Mouse (Mus musculus): ENCODE data around the gene Urm1. TPM values are rescaled to one million over a fixed set of nuclear protein-coding genes. Genes with fewer than 3 reads are reported as not detected.
"Not testable (repeated sequence)": the region's sequence is repeated elsewhere in the genome, so short reads cannot be mapped to it uniquely, and the experiment has no call there.

Urm1 gene
- total RNA-seq, 2 experiments from 2014 or later, result 48.0 to 56.8 TPM

GRCm38 (mm10) chr2:29857967-29858366, 38.1 kb downstream of the Urm1 start:
- DNase-seq (ENCODE audit: extremely low spot score in 1 of 2, low spot score in 1 of 2), result no peak

GRCm38 (mm10) chr2:29858748-29859473, 39.0 kb downstream of the Urm1 start:
- DNase-seq (ENCODE audit: extremely low spot score in 1 of 2, low spot score in 1 of 2), result peak in 1 of 2 experiments; percentile 62

- no peak for DNase-seq (ENCODE audit: extremely low spot score in 1 of 2, low spot score in 1 of 2)
Measured at GRCm38 (mm10) chr2:29865125-29865524, 45.2 kb downstream of the Urm1 start.

GRCm38 (mm10) chr2:29868949-29869645, 49.2 kb downstream of the Urm1 start, which contains the start of gene Cercam:
Cercam (plus strand) TSS chr2:29869164.
- DNase-seq (ENCODE audit: extremely low spot score in 1 of 2, low spot score in 1 of 2), result peak; percentile 73 to 77

GRCm38 (mm10) chr2:29869646-29870451, 50.0 kb downstream of the Urm1 start:
- no peak for DNase-seq (ENCODE audit: extremely low spot score in 1 of 2, low spot score in 1 of 2)

- no peak for DNase-seq (ENCODE audit: extremely low spot score in 1 of 2, low spot score in 1 of 2)
Measured at GRCm38 (mm10) chr2:29872581-29873295, 52.9 kb downstream of the Urm1 start.

GRCm38 (mm10) chr2:29873801-29874200, 53.9 kb downstream of the Urm1 start:
- no peak for DNase-seq (ENCODE audit: extremely low spot score in 1 of 2, low spot score in 1 of 2)

GRCm38 (mm10) chr2:29878061-29878460, 58.2 kb downstream of the Urm1 start:
- no peak for DNase-seq (ENCODE audit: extremely low spot score in 1 of 2, low spot score in 1 of 2)

GRCm38 (mm10) chr2:29879191-29879590, 59.3 kb downstream of the Urm1 start:
- DNase-seq (ENCODE audit: extremely low spot score in 1 of 2, low spot score in 1 of 2), result no peak

GRCm38 (mm10) chr2:29879964-29880830, 60.3 kb downstream of the Urm1 start:
- DNase-seq (ENCODE audit: extremely low spot score in 1 of 2, low spot score in 1 of 2), result no peak

GRCm38 (mm10) chr2:29886659-29887292, 66.9 kb downstream of the Urm1 start:
- not testable (repeated sequence) for DNase-seq (ENCODE audit: extremely low spot score in 1 of 2, low spot score in 1 of 2)

- DNase-seq (ENCODE audit: extremely low spot score in 1 of 2, low spot score in 1 of 2), result peak; percentile 98 to 100
Measured at GRCm38 (mm10) chr2:29889066-29889944, 69.4 kb downstream of the Urm1 start, which contains the start of gene Odf2. Odf2 (plus strand) TSS chr2:29889221.

GRCm38 (mm10) chr2:29889991-29890833, 70.3 kb downstream of the Urm1 start:
- peak; percentile 66 to 74 for DNase-seq (ENCODE audit: extremely low spot score in 1 of 2, low spot score in 1 of 2)

- no peak for DNase-seq (ENCODE audit: extremely low spot score in 1 of 2, low spot score in 1 of 2)
Measured at GRCm38 (mm10) chr2:29891773-29892172, 71.9 kb downstream of the Urm1 start.

Measured in layer of hippocampus, postnatal 25 days (tissue).